Mouse (Mus musculus) megakaryocyte, embryonic 14.5 days (primary cell): ENCODE data around the gene Gm17542.

Experiments used
- FLI1 ChIP-seq: IDR thresholded peaks from 2 replicates; pipeline ENCODE4 v1.6.1; 2012; ENCODE audit warnings: low read length, inconsistent platforms, mixed read lengths
- GATA1 ChIP-seq: IDR thresholded peaks from 3 replicates; pipeline ENCODE4 v1.6.1; 2012; ENCODE audit warnings: mixed read lengths, low read length, inconsistent platforms, borderline replicate concordance

DNA sequence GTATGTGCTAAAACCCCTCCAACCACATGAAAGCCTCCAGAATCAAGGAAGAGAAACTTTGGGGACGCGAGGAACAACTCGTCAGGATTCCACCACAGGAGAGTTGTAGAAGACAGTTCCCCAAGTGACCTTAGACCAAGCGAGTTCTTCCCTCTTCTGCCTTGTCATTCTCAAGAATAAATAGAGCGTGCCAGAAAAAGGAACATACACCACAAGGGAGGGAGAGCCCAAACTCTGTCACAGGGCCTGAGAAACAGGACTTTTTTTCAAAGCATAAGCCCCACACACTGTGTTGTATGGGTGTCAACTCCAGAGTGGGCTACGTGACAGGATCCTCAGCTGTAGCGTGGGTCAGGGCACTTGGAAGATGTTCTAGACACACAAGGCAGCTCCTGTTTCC lies 20.1 kb upstream of the Gm17542 start:
- TF ChIP-seq GATA1 (no peak), FLI1 (no peak)
